Mouse (Mus musculus) cerebellum, adult 9-10 months (tissue): Measurements from ENCODE around the gene Tnfrsf21.

ENCODE experiments used
- DNase-seq: peaks from one replicate; pipeline ENCODE4 v3.0.0; 2022

The Tnfrsf21 gene

DNA sequence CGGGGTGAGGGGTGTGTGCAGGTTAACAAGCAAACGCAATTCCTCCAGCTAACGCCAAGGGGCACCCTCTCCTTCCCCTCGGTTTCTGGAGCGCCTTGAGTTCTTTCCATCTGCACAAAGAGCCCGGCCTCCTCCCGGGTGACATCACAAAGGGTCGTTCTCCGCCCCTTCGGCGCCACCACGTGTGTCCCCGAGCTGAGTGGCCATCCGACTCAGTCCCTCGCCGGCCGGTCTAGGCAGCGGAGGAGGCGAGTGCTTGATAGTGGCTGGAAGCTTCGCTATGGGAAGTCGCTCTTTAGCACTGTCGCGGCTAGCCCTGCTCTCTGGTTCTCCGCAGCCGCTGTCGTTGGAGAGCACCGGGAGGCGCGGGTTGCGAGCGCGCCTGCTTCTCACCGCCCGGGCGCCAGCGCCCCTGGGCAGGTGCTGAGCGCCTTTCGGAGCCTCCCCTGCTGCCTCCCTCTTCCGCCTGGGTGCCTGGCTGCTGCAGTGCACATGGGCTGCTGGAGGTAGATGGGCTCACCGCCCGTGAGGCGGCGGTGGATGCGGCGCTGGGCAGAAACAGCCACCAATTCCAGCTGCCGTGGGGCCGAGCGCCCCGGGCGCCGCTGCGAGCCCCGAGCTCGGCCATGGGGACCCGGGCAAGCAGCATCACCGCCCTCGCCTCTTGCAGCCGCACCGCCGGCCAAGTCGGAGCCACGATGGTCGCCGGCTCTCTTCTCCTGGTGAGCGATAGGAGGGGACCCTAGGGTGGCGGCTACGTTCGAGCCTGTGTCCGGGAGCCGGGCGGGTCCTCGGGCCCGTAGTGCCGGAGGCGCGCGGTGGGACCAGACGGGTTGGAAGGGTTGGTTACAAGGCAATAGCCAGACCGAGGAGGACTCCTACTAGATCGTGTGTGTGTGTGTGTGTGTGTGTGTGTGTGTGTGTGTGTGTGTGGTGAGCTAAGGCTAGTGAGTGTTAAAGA, at the start of gene Tnfrsf21:
Gene Tnfrsf21, plus strand, starts transcription at position 185 of the 961 bp plus-strand sequence.
- peak; percentile 92 for DNase-seq

DNA sequence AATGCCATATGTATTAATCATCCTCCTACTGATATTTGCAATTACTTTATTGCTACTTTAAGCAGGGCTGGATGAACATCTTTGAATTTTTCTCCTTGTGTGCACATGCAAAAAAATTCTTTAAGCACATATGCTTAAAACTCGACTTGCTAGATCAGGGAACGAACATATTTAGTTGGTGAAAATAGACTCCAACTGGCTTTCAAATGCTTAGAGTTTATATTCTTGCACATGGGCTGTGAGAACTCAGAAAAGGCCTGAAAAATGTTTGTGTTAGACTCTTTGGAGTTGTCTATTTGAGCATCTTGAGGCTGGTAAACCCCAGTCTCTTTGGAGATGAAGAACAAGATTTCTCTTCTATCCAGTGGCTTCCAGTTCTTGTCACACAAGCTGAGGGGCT, 48.2 kb upstream of the Tnfrsf21 start:
- DNase-seq: no peak

DNA sequence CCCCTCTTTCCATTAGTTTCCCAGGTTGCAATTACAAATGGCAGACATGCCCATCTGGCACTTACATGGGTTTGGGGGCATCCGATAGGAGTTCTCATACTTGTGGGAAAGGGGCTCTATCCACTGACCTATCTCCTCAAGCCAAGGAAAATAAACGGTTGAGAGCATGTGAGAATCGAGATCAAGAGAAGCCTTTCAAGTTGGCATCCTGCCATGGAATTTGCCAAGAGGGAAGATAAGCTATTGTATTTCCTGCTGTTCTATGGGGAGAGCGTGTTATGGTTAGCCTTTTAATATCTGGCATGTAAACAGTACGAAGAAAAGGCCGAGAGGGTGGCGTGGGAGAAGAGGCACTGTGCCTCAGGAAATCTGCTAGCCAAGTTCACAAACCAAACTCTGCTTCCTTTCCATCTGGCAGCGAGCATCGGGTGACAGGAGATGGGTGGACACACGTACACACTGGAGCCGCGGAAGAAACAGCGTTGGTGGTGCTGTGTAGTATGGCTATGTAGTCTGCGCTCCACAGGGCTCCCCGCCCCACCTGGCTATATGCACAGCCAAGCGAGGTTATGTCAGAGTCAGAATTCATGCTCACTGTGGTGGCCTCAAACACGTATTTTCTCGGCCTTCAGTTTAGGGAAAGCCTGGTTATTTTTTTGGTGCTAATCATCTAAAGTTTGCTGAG, 40.9 kb upstream of the Tnfrsf21 start:
- no peak for DNase-seq

DNA sequence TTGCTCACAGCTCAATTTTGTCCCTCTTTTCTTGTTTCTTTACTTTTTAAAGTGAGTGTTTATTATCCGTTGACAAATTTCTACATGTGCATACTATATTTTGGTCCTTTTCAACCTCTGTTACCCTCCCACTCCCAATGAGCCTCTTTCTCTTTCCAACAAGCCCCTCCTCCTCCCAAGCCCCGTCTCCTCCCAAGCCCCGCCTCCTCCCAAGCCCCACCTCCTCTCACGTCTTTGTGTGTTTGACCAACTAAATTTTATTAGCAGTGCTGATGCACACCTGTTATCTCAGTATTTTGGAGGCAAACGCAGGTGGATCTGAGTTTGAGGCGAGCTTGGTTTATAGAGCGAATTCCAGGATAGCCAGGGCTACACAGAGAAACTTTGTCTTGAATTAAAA, 38.6 kb upstream of the Tnfrsf21 start:
- DNase-seq: no peak

DNA sequence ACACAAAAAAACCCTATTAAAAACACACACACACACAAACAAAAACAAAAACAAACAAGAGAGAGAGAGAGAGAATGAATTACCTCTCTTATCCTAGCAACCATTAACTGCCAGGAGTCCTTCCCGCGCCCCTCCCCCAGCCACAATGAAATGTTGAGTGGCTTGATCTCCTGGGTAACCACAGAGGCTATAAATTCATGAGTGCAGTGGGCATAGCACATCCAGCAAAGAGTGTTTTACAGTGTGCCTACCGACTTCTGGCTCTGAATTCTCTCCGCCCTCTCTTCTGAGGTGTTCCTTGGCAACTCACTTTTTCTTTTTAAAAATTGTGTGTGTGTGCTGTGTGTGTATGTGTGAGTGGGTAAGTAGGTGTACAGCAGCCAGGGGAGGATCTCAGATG, 38.0 kb upstream of the Tnfrsf21 start:
- no peak for DNase-seq

DNA sequence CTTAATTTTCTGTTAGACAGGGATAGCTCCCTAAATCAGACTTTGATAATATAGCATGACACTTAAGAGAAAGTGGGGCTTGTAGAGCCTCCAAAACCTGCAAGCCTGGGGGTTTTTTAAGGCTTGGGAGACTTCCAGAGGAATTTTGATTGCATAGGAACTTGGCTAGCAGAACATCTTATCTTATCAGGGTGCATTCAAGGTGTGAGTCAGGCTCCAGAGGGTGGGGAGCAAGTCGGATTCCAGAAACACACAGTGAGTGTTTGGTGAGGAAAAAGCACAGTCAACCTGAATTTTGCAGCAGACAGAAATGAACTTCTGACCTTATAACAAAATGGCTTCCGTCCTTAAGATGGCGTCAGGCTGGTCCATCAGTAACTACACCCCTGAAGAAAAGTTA, 34.5 kb upstream of the Tnfrsf21 start:
- no peak for DNase-seq

DNA sequence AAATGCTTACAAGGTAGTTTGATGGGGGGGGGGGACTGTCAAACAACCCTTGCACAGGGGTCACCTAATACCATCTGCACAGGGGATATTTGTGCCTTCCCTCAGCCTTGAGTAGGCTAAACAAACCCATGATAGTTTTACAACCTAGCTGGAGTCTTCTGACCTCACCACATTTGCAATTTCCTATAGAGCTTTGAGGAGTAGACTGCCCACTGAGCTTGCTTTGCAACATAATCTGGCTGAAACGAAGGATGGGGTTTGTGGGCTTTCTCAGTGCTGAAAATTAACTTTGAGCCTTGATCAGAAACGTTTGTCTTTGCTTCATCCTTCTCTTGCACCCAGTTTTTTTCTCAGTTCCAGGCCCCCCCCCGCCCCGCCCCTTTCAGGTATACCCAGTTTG, 33.8 kb upstream of the Tnfrsf21 start:
- no peak for DNase-seq

DNA sequence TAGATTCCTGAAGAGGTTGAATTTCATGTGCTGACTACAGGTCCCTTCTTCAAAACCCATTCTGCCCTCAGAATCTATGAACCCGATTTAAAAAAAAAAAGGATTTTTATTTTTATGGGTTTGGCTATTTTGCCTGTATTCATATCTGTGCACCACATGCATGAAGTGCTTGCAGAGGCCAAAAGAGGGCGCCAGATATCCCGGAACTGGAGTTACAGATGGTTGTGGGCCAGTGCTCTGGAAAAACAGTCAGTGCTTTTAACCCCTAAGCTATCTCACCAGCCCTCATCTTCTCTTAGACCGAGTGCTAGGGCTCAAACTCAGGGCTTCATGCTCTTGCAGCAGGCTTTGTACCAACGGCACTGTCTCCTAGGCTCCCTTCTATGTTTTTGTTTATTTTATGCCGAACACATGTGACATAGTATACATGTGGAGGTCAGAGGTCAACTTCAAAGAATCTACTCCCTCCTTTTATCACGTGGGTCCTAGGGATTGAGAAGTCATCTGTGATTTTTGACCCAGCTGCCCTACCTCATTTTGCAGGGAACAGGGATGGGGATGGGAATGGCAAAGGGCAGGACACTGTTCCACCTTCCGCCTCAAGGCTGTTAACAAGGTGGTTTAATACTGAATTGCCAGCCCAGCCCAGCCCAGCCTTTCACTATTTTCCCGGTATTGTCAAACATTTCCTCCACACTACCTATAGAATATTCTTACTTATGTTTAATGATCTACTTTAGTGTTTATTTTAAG, 30.3 kb upstream of the Tnfrsf21 start:
- no peak for DNase-seq

DNA sequence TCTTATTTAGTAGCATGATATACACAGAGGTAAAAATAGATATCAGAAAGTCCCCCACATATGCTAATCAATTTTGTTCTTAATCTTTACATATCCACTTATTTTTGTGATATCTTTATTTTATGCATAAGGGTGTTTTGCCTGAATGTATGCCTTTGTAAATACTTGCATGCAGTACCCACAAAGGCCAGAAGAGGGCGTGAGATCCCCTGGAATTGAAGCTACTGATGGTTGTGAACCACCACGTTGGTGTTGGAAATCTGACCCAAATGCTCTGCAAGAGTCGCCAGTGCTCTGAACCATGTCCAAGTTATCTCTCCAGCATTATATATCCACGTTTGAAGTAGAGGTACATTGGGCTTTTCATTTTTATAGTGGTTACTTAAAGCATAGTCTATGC, 28.7 kb upstream of the Tnfrsf21 start:
- peak; percentile 4 for DNase-seq

DNA sequence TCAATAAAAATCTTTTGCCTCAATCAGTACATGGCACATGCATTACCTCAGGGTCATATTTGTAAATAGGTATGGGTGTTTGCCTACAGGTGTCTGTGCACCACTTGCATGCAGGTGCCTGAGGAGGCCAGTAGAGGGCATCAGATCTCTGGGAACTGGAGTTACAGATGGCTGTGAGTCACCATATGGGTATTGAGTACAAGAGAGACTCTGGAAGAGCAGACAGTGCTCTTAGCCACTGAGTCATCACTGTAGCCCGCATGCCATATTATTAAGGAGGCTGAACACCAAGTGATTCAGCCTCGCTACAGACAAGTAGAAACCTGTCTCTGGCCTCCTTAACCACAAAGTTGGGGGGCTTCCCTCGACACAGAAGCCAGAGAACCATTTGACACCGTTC, 26.4 kb upstream of the Tnfrsf21 start:
- DNase-seq: no peak

DNA sequence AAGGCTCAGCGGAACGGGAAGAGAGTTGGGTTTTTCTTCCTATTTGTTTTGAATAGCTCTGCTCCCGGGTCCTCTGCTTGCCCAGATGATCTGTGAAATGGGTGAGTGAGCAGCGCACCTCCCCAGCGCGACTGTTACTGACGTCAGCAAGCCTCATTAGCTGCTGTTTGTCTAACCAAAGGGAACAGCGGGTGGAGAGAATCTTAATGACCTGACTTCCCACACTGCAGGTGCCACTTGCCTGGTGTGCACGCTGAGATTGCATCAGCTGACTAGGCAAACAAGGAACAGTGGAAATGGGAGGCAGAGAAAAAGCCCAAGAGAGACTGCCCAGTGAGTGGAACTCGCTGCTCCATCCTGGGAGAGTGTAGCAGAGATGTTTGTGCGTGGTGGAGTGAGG, 25.2 kb upstream of the Tnfrsf21 start:
- no peak for DNase-seq

DNA sequence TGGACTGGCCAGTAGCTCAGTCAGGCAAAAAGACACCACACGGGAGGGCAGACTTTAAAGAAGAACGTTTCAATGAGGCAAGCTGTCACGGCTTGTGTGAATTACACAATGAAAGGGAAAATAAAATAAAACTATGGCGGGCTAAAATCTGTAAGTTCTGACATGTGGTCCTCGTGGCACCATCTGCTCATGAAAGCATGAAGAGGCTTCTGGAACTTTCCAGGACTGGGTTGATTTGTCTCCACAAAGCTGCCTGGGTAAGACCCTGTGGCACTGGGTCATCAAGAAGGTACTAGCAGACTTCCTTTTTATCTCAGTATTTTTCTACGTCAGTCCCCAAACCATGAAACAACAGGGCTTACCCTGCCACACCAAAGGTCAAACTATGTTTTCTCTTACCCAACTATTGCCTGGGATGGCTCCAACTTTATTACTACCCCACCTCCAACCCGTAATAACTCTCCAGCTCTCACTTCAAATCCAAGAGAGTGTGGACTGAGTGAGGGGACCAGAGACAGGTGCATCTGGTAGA, 16.8 kb upstream of the Tnfrsf21 start:
- no peak for DNase-seq

DNA sequence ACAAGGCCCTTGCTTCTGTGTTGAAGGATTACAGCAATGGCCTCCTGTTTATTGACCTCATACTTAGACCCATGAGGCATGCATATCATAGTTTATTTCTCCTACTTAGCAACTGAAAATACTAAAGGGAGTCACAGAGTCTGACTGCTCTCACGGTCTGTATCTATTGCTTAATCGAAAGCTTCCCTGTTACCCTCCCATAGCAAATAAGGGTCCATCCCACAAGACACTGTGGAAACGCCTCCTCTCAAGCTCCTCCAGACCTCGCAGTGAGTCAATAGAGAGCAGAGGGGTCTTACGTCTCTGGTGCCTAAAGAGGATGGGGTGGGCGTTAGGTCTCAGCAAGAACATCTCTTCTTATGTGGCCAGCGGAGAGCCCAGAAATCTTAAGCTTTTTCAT, 15.8 kb upstream of the Tnfrsf21 start:
- DNase-seq: no peak

DNA sequence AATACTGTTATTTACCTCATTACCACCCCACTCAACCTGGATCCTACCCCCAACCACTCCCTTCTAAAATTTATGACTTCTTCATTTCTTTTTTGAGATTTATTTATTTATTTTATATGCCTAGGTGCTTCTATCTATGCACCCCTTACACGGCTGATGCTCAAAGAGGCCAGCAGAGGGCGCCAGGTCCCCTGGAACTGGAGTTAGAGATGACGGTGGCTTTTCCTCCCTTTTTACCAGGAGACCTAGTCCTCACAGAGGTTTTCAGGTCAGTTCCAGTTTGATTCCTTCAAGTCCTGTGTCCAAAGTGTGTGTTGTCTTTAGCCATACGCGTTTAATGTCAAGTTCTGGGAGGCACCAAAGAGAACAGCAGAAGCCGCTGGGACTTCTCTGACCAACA, 3.6 kb upstream of the Tnfrsf21 start:
- DNase-seq: peak; percentile 44

DNA sequence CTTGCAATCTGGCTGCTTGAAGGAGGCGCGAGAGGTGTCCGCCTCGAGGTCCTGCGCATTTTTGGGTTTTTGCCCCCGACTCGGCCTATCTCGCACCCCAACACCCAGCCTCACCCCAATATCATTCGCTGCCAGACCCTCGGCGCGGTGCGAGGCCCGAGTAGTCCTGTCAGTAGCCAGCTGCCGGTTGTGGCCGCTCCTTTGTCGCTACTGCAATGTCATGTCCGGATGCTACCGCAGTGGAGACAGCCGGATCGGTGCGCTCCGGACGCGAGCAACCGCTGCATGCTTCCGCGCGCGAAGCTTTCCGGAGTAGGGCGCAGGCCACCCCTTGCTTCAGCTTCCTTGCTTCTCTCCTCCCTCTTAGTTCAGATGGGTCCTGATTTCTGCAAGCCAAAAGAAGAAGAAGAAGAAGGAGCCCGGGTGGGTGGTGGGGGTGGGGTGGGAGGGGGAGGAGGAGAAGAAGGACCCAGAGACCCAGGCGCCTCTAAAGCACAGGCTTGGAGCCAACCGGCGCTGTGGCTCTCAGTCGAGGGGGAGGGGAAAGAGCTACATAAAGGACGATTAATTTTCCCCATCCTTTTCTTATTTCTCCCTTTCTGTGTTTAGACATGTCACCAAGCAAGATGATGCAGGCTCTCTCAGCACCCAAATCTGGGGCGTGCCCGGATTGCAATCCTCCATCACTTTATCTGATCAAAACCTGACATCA, 1.1 kb downstream of the Tnfrsf21 start:
- DNase-seq: peak; percentile 34

DNA sequence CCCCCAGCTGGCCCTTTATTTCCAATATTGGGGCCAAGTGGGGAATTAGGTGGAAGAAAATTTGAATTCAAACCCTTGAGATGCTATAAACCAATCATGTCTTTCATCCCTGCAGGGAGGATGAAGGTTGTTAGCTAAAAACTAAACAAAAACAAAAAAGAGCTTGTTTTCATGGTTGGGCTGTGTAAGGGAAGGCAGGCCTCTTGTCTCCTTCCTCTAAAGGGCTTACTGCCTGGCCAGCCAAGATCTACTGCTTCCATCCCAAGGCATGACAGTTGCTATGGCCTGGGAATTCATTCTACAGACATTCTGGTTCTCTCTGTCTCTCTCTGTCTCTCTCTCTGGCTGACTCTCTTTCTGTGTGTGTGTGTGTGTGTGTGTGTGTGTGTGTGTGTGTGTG, 1.7 kb downstream of the Tnfrsf21 start:
- DNase-seq: no peak

DNA sequence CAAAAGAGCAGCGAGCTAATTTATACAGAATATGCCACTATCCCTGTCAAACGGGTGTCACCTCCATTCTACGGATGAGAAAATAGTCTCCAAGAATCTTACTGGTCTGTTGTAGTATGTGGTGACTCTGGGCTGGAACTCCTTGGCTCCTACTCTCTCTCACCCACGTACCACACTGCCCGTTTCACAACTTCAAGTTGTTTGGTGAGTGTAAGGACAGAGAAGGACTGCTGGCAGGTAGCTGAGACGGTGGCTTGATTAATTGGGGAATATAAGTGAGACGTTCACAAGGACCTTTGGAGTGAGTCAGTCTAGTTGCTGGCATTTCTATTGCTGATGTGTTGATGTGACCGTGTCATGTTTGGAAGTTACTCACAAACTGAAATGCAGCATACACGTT, 3.3 kb downstream of the Tnfrsf21 start:
- no peak for DNase-seq

DNA sequence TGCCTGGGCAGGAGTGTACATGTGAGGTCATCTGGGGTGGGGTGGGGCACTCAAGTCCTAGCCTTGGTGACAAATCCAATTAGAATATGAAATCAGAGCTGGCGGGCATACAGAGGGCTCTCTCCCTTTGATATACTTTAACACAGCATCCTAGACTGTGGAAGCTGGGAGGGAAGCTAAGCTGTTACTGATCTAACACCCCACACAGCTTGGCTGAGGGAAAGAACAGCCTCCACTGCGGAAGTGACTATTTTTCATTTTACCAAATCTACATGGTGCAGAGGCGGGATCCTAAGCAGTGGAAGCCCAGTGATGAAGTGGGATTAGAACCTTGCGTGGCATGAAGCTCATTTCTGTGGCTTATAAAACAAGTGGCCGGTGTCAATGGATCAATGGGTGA, 4.7 kb downstream of the Tnfrsf21 start:
- no peak for DNase-seq

DNA sequence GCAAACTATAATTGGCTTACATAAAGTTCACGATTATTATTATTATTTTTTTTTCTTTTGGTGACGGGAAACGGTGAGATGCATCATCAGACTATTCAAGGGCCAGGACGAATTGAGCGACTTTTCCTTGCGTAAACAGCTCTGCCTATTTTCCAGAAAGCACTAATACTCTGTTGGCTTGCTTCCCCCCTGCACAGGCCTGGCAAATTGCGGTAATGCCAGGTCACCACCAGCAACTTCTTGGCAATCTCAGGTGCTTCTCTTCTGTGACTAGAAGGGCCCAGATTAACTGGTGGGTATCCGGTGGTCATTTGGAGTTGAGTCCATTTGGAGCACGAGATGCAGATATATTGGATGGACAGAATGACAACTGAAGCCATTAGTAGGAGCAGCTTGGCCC, 5.7 kb downstream of the Tnfrsf21 start:
- no peak for DNase-seq

DNA sequence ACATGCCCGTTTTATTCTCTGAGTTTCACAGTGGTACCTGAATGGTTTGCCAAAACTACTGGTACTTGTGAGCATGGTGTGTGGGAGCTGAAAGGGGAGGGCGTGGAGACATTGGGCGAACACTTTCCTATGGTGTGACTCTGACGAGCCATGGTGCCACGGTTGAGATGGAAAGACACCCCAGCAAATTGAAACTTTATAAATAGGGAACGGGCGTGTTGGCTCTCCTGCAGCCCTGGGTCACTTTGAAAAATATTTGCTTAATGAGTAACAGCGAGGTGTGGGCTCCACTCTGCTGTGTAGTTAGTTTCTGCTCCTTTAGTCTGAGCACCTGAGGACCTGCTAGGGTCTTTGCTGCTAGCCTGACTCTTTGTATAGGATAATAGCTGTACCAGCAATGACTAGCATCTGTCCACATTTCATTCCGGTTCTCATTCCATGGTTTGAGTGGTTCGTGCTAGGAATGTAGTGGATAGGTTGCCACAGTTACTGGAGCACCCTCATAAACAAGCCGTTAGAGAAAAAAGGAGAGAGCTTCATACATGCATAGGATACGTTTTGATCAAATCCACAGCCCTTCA, 7.4 kb downstream of the Tnfrsf21 start:
- DNase-seq: no peak

DNA sequence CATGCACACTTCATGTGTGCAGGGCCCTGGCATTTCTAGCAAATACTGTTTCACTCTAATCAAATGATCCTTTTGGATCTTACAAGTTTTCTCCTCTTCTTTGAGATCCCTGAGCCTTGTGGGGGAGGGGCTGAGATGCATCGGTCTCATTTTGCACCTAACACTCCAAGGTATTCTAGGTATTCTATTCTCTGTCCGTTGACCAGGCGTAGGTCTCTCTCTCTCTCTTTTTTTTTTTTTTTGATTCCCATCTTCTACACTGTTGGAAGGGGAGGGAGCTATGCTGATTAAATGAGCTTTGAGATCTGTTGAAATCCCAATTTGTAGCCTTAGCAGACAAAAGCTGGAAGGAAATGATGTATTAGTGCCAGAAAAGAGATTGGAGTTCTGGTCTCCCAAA, 8.2 kb downstream of the Tnfrsf21 start:
- DNase-seq: no peak

DNA sequence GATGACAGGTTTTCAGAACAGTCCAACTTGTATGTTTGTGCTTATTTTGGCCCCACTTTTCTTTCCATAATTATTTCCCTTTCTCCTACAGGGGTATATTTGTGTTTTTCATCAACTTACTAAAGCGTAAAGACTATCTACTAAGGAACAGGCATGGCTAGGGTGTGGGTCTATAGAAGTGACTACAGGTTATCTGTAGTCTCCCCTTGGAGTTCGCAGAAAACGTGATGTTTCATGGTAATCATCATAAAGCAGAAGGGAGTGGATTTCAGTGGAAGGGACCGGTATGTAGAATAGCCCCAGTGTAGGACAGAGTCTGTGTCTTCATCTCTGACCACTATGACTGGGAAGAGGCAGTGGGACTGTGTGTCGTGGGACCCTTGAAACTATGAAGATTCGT, 8.7 kb downstream of the Tnfrsf21 start:
- no peak for DNase-seq
